Mouse (Mus musculus): ENCODE results near the gene Gm9857. TPM values are rescaled to one million over a fixed set of nuclear protein-coding genes. Genes with fewer than 3 reads are reported as not detected.

Gm9857 gene
- not detected in 2 replicates for polyA plus RNA-seq (2015; fragmentation: Nextera tagmentation; extraction: Ambion mirVana)

GRCm38 (mm10) chr3:108940001-108940633 lies at the start of gene Gm9857:
Gm9857 (minus strand) TSS chr3:108940445.
- H3K9me3 ChIP-seq (replicated peaks), result no peaks in the 10 kb centered on the region
- no peaks in the 10 kb centered on the region for H3K4me1 ChIP-seq (replicated peaks)
- no peak within 1 kb of the TSS for H3K27ac ChIP-seq (replicated peaks)
- peak within 1 kb of the TSS; percentile 48 for H3K4me2 ChIP-seq
- no peak within 1 kb of the TSS for H3K9ac ChIP-seq
- 0 out of 2 replicates have a peak within 1 kb of the TSS, but pooled peaks have one; percentile 5 for H3K4me3 ChIP-seq (replicated peaks)
- WGBS (ENCODE audit: insufficient replicate concordance), result 56% methylated on average over 50 of the region's 59 CpGs
- H3K27me3 ChIP-seq, result peaks cover 6% of the 10 kb centered on the region; the same call in 1 of the 2 replicates
- no peak for ATAC-seq (ENCODE audit: insufficient read depth)
- no peaks in the 10 kb centered on the region for H3K36me3 ChIP-seq (replicated peaks)

DNA sequence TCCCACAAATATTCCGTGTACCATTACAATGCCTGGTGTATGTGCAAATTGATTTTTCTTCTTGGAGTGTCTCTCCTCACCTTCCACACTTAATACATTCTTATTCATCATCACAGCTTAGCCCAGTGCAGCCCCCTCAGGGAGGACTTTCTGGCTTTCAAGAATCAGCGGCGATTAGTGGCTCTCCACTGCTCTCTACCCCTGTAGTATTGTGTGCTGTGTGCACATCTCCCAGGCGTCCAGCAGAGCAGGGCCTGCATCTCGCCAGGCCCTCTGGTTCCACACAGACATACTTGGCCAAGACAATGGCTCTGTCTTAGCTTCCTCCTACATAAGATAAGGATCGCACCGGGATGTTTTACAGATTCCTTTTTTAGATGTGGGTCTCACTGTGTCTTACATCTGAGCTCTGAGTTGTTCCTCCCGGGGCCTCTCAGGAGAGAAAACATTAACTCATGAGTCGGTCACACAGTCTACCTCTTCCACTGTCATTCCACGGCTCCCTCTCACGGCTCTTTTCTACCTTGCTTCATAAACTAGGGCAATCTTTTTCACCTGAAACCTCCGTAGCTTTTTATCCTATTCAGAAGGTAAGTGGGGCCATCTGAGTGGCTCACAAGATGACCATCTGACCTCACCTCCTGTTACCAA lies 46.9 kb upstream of the Gm9857 start:
- no peaks in the 10 kb centered on the region for H3K36me3 ChIP-seq (replicated peaks)
- ATAC-seq (ENCODE audit: insufficient read depth), result no peak
- no peak overlapping the region for H3K27ac ChIP-seq (replicated peaks)
- no peaks in the 10 kb centered on the region for H3K27me3 ChIP-seq
- H3K9ac ChIP-seq, result no peak overlapping the region
- H3K9me3 ChIP-seq (replicated peaks), result no peaks in the 10 kb centered on the region
- H3K4me2 ChIP-seq, result no peak overlapping the region
- no peak overlapping the region for H3K4me3 ChIP-seq (replicated peaks)
- 63% methylated on average over 12 of the region's 12 CpGs for WGBS (ENCODE audit: insufficient replicate concordance)
- peaks cover 13% of the 10 kb centered on the region for H3K4me1 ChIP-seq (replicated peaks)

DNA sequence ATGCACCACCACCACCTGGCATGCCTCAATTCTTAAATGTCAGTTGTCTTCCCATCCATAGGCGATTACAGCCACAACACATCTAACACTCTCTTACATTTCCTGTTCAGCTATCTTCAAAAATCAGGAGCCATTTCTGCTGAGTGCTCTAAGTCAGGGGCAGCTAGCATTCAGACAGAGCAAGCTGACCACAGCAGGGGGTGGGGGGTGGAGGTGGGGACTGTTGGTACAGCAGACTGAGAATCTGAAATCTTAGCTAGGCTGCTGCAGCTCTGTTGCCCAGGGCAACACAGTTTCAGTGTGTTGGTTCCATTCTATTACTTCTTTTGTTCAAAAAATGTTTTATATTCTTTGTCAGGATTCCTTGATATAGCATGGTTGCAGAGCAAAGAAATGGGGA lies 46.3 kb upstream of the Gm9857 start:
- 36% methylated on average over 1 of the region's 1 CpGs for WGBS (ENCODE audit: insufficient replicate concordance)
- no peak overlapping the region for H3K4me2 ChIP-seq
- no peak for ATAC-seq (ENCODE audit: insufficient read depth)
- H3K36me3 ChIP-seq (replicated peaks), result no peaks in the 10 kb centered on the region
- no peaks in the 10 kb centered on the region for H3K9me3 ChIP-seq (replicated peaks)
- H3K4me3 ChIP-seq (replicated peaks), result no peak overlapping the region
- no peak overlapping the region for H3K27ac ChIP-seq (replicated peaks)
- H3K4me1 ChIP-seq (replicated peaks), result peaks cover 13% of the 10 kb centered on the region
- H3K27me3 ChIP-seq, result no peaks in the 10 kb centered on the region
- H3K9ac ChIP-seq, result no peak overlapping the region

DNA sequence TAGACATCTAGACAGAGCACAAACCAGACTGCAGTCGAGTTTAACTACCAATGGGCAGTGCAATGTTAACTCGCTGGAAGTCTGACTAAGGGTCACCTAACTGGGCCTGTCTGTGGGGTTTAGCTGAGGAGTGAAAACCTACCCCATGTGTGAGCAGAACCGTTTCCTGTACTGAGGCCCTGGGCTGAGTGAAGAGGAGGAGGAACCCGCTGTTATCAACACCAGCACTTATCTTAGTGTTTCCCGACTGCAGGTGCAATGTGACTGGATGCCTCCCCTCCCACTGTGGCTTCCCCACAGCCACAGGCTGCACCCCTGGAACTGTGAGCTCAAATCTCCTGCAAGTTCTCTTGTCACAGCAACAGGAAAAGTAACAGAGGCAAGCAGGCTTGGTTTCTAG lies 43.7 kb upstream of the Gm9857 start:
- Histone ChIP-seq H3K36me3 (replicated peaks) (peaks cover 15% of the 10 kb centered on the region), H3K27ac (replicated peaks) (no peak overlapping the region), H3K9ac (no peak overlapping the region), H3K4me1 (replicated peaks) (peaks cover 13% of the 10 kb centered on the region), H3K27me3 (no peaks in the 10 kb centered on the region), H3K9me3 (replicated peaks) (no peaks in the 10 kb centered on the region), H3K4me2 (peak overlapping the region; percentile 15; the same call in 1 of the 2 replicates), H3K4me3 (replicated peaks) (no peak overlapping the region)
- ATAC-seq (ENCODE audit: insufficient read depth), result peak; percentile 74
- 12% methylated on average over 5 of the region's 5 CpGs for WGBS (ENCODE audit: insufficient replicate concordance)

DNA sequence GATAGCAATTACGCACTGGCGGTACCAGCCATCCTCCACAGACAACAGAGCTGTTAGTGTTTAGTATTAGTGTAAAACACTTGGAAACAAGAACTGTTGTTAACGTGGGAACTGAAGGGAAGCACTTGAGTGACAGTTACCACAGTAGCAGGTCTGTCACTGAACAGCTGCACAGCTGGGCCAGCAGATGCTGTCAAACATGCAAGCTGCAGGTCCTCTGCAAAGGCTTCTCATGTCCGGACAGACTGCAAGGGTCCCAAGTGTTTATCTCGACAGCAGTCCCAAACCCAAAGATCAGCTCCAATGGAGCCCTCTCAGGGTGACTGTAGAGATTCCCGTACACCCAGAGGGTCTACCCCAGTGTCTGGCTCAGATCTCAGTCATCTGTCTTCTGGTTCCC lies 41.7 kb upstream of the Gm9857 start:
- peak; percentile 21; the same call in 1 of the 2 replicates for ATAC-seq (ENCODE audit: insufficient read depth)
- Histone ChIP-seq H3K4me3 (replicated peaks) (no peak overlapping the region), H3K27me3 (no peaks in the 10 kb centered on the region), H3K9ac (no peak overlapping the region), H3K9me3 (replicated peaks) (no peaks in the 10 kb centered on the region), H3K4me2 (no peak overlapping the region), H3K27ac (replicated peaks) (no peak overlapping the region), H3K36me3 (replicated peaks) (peaks cover 21% of the 10 kb centered on the region), H3K4me1 (replicated peaks) (peaks cover 13% of the 10 kb centered on the region)
- WGBS (ENCODE audit: insufficient replicate concordance), result 33% methylated on average over 6 of the region's 6 CpGs

GRCm38 (mm10) chr3:108977340-108978030 lies 37.2 kb upstream of the Gm9857 start:
- no peak overlapping the region for H3K4me3 ChIP-seq (replicated peaks)
- H3K9ac ChIP-seq, result no peak overlapping the region
- peaks cover 6% of the 10 kb centered on the region for H3K4me1 ChIP-seq (replicated peaks)
- H3K9me3 ChIP-seq (replicated peaks), result no peaks in the 10 kb centered on the region
- peaks cover 21% of the 10 kb centered on the region for H3K36me3 ChIP-seq (replicated peaks)
- no peak for ATAC-seq (ENCODE audit: insufficient read depth)
- 74% methylated on average over 13 of the region's 13 CpGs for WGBS (ENCODE audit: insufficient replicate concordance)
- H3K27me3 ChIP-seq, result no peaks in the 10 kb centered on the region
- no peak overlapping the region for H3K4me2 ChIP-seq
- no peak overlapping the region for H3K27ac ChIP-seq (replicated peaks)

GRCm38 (mm10) chr3:108974920-108975485 lies 34.8 kb upstream of the Gm9857 start:
- no peak for ATAC-seq (ENCODE audit: insufficient read depth)
- WGBS (ENCODE audit: insufficient replicate concordance), result 72% methylated on average over 15 of the region's 15 CpGs
- Histone ChIP-seq H3K27me3 (no peaks in the 10 kb centered on the region), H3K9ac (no peak overlapping the region), H3K9me3 (replicated peaks) (no peaks in the 10 kb centered on the region), H3K4me2 (no peak overlapping the region), H3K36me3 (replicated peaks) (peaks cover 14% of the 10 kb centered on the region), H3K4me3 (replicated peaks) (no peak overlapping the region), H3K27ac (replicated peaks) (no peak overlapping the region), H3K4me1 (replicated peaks) (peaks cover 3% of the 10 kb centered on the region; the same call in 1 of the 2 replicates)

GRCm38 (mm10) chr3:108973980-108974660 lies 33.9 kb upstream of the Gm9857 start:
- H3K4me1 ChIP-seq (replicated peaks), result peaks cover 3% of the 10 kb centered on the region; the same call in 1 of the 2 replicates
- peaks cover 7% of the 10 kb centered on the region; the same call in 1 of the 2 replicates for H3K36me3 ChIP-seq (replicated peaks)
- H3K4me2 ChIP-seq, result peak overlapping the region; percentile 3; the same call in 1 of the 2 replicates
- H3K9ac ChIP-seq, result no peak overlapping the region
- H3K27me3 ChIP-seq, result no peaks in the 10 kb centered on the region
- ATAC-seq (ENCODE audit: insufficient read depth), result peak; percentile 61
- WGBS (ENCODE audit: insufficient replicate concordance), result 33% methylated on average over 13 of the region's 13 CpGs
- H3K4me3 ChIP-seq (replicated peaks), result no peak overlapping the region
- H3K9me3 ChIP-seq (replicated peaks), result no peaks in the 10 kb centered on the region
- no peak overlapping the region for H3K27ac ChIP-seq (replicated peaks)

DNA sequence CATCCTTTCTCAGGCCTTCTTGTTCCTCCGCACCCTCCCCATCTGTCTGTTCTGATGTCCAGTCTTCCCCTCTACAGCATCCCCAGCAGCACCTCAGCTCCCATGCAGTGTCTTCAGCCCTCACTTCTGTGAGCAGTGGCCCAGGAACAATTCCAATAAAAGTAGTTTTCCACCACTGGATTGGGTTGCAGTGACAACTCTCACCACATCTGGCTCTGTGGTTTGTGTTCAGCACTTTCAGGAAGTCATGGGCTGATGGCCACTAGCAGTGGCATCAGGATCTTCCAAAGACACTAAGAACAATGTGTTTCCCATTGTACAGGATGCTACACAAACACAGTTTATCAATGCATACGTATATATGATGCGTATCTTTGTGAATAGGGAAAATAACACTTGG lies 25.8 kb upstream of the Gm9857 start:
- WGBS (ENCODE audit: insufficient replicate concordance), result 50% methylated on average over 3 of the region's 3 CpGs
- H3K27me3 ChIP-seq, result no peaks in the 10 kb centered on the region
- no peaks in the 10 kb centered on the region for H3K9me3 ChIP-seq (replicated peaks)
- no peak overlapping the region for H3K4me2 ChIP-seq
- H3K36me3 ChIP-seq (replicated peaks), result no peaks in the 10 kb centered on the region
- no peak for ATAC-seq (ENCODE audit: insufficient read depth)
- H3K27ac ChIP-seq (replicated peaks), result no peak overlapping the region
- no peak overlapping the region for H3K4me3 ChIP-seq (replicated peaks)
- no peak overlapping the region for H3K9ac ChIP-seq
- no peaks in the 10 kb centered on the region; the same call in 1 of the 2 replicates for H3K4me1 ChIP-seq (replicated peaks)

GRCm38 (mm10) chr3:108964361-108965044 lies 24.3 kb upstream of the Gm9857 start:
- no peak overlapping the region for H3K4me2 ChIP-seq
- no peaks in the 10 kb centered on the region; the same call in 1 of the 2 replicates for H3K4me1 ChIP-seq (replicated peaks)
- no peak overlapping the region for H3K4me3 ChIP-seq (replicated peaks)
- H3K9ac ChIP-seq, result no peak overlapping the region
- H3K9me3 ChIP-seq (replicated peaks), result no peaks in the 10 kb centered on the region
- H3K36me3 ChIP-seq (replicated peaks), result no peaks in the 10 kb centered on the region
- no peak overlapping the region for H3K27ac ChIP-seq (replicated peaks)
- 81% methylated on average over 7 of the region's 7 CpGs for WGBS (ENCODE audit: insufficient replicate concordance)
- no peaks in the 10 kb centered on the region for H3K27me3 ChIP-seq
- no peak for ATAC-seq (ENCODE audit: insufficient read depth)

Data from liver, embryonic 15.5 days (tissue).